Mouse (Mus musculus) spleen, postnatal 14 days (tissue): ENCODE measurements around the gene Bad.
"Not testable (repeated sequence)": the region's sequence is repeated elsewhere in the genome, so short reads cannot be mapped to it uniquely, and the experiment has no call there.

ENCODE experiments used
- DNase-seq, 2 experiments: peaks; one replicate each; pipeline ENCODE4 v3.0.0; 2021 to 2022; ENCODE audit warnings: low spot score in 2 of 2

The Bad gene

GRCm38 (mm10) chr19:6941372-6942248 is at the start of gene Bad:
Gene Bad (plus strand): TSS chr19:6941861.
- DNase-seq: peak; percentile 92 to 95

DNA sequence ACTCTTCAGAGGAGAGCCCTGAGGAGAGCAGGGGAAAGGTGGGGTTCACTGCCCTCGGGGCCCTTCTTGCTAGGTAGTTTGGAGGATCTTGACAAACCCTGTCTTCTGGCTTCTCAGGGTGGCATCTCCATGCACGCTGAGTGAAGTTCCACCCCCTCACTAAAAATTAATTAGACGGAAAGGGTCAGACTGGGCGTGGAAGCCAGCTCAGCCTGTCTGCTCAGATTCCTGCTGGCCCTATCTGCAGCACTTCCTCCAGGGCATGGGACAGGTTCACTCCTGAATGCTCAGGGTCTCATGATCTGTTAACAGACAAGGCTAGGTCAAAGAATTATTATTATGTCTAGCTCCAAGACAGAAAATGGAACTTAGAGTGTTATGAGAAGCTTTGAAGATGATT is 49.1 kb upstream of the Bad start:
- DNase-seq: no peak

- DNase-seq: no peak
Measured at GRCm38 (mm10) chr19:6893731-6894451, 47.8 kb upstream of the Bad start.

- not testable (repeated sequence) for DNase-seq
Measured at GRCm38 (mm10) chr19:6895608-6896305, 45.9 kb upstream of the Bad start.

DNA sequence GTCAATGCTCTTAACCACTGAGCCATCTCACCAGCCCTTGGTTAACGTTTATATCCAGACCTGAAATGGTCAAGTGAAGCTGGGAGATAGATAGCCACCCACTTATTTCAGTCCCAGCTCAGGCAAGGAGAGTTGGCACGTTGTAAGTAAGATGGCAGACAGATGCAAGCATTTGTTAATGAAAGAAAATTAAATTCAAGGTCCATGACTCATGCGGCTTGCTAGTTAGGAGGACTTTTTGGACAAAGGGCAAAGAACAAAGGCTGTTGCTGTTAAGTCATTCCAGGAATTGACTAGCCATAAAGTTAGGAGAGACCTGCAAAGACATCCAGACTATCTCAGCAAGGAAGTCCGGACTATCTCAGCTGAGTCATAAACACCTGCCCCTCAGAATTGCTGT is 42.0 kb upstream of the Bad start:
- no peak for DNase-seq

DNA sequence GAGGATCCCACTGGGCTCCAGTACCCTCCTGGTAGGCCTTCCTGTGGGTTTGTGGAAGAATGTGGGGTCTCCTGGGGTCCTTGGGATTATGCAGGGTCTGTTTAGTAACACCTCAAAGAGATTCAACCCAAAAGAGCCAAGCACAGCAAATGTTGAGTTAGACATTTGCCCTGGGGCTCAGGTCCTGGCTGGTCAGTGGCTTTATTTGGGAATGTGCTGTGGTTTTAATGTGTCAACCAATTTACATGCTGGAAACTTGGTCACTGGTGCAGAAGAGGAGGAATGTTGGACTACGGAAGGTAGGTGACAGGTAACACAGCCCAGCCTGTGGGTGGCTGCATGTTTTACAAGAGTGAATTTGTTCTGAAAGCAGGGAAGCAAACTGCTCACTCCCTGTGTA is 38.6 kb upstream of the Bad start:
- no peak for DNase-seq

GRCm38 (mm10) chr19:6904846-6905245 is 36.8 kb upstream of the Bad start:
- no peak for DNase-seq

GRCm38 (mm10) chr19:6905498-6906159 is 36.0 kb upstream of the Bad start:
- DNase-seq: no peak

GRCm38 (mm10) chr19:6906199-6906598 is 35.5 kb upstream of the Bad start:
- DNase-seq: no peak

DNA sequence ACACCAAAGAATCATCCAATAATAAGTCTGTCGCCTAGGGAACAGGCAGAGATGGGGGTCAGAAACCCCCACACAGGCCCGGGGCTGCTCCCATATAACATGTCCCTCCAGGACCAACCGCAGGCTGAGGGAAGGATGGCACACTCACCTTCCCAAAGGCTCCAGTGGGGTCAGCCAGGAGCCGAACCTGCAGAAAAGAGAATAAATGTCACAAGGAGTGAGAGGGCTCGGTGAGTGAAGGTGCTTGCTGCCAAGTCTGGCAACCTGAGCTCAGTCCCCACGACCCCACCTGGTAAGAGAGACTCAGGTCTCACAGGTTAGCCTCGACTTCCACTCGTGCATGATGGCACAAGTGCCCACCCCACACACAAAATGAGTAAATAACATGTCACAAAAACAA is 34.6 kb upstream of the Bad start:
- no peak for DNase-seq

GRCm38 (mm10) chr19:6907811-6908540 is 33.7 kb upstream of the Bad start:
- DNase-seq: no peak

DNA sequence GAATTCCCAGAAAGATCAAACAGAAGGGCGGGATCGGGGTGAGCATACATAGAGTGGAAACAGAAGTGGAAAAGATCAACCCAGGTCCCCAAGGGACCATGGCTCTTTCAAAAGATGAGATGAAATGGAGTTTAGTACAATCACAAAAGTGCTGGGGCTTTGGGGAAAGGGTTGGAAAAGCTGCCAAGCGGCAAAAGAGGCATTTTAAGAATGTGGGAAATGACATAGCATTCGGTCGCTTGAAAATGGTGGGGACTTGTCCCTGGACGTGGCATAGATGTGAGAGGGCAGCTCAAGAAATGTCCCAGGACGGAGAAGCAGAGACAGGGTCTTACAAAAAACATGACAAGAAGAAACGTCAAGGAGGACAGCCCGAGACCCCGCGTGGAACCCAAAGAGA is 32.6 kb upstream of the Bad start:
- DNase-seq: no peak

- DNase-seq: peak; percentile 69 to 76
Measured at GRCm38 (mm10) chr19:6909507-6910289, 32.0 kb upstream of the Bad start, which contains the start of the genes Trmt112 and Prdx5. Gene Trmt112 (plus strand): TSS chr19:6909698. Gene Prdx5 (minus strand): TSS chr19:6910106.

DNA sequence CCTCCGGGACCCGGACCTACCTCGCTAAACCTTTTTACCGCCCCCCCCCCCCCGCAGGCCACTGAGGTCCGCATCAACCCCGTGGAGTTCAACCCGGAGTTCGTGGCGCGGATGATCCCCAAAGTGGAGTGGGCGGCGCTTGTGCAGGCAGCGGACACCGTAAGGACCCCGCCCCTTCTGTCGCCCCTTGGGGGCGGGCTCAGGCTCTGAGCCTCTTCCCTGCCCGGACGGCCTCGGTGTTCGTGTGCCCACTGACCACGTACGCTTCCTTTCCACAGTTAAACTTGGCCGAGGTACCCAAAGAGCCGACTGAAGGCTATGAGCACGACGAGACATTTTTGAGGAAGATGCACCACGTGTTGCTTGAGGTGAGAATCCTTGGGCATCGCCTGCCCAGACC is 31.4 kb upstream of the Bad start:
- peak in 1 of 2 experiments; percentile 35 for DNase-seq

GRCm38 (mm10) chr19:6911101-6912074 is 30.3 kb upstream of the Bad start:
- no peak for DNase-seq

- DNase-seq: no peak
Measured at GRCm38 (mm10) chr19:6912205-6912970, 29.3 kb upstream of the Bad start.

GRCm38 (mm10) chr19:6913036-6913435 is 28.6 kb upstream of the Bad start:
- DNase-seq: no peak

DNA sequence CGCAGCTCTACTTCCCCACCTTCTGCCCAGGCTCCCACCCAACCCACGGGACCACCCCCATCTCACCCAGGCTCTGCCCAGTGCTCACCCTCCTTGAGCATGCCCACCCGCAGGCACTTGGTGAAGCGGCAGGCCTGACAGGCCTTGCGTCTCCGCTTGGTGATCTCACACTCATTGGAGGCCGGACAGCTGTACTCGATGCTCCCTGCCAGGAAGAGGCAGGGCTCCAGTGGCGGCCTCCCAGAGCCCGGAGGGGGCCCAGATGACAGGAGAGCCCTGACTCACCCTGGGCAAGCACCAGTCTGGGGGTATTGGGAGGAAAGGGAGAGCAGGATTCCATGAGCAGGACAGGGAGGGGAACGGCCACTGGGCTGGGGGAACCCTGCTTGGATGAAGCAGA is 27.7 kb upstream of the Bad start:
- DNase-seq: no peak
